Mouse (Mus musculus): ENCODE measurements at regions not wholly inside any gene's neighbourhood (a gene's known extent, or its start where the extent isn't known, plus 50 kb on each side); places are given as distances from the start of the nearest gene placed in this dataset.

DNA sequence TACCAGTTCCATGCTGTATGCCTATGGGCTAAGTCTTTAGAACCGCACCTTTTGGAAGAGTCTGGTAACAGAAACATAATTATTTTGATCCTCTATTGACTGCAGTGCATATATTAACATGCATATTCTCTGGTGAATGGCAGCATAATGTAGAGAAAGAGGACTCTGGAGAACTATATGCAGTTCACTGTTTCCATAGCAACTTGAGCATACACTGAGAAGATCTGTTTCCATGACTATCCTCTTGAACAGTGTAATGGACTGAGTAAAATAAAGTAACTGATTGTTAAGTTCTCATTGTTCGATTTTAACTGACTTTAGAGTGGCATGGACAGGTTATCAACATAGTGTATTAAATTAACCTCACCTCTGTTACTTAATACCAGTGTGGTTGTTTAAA, 147.6 kb upstream of the 2610001J05Rik start:
- Histone ChIP-seq H3K9ac (no peak overlapping the region), H3K9me3 (replicated peaks) (no peaks in the 10 kb centered on the region), H3K4me1 (no peaks in the 10 kb centered on the region), H3K4me3 (no peak overlapping the region), H3K4me2 (no peak overlapping the region), H3K27me3 (no peaks in the 10 kb centered on the region), H3K36me3 (ENCODE audit: poor library complexity, severe bottlenecking) (no peaks in the 10 kb centered on the region), H3K27ac (no peak overlapping the region)
- ATAC-seq: peak; percentile 95
- WGBS: 64% methylated on average over 2 of the region's 2 CpGs

DNA sequence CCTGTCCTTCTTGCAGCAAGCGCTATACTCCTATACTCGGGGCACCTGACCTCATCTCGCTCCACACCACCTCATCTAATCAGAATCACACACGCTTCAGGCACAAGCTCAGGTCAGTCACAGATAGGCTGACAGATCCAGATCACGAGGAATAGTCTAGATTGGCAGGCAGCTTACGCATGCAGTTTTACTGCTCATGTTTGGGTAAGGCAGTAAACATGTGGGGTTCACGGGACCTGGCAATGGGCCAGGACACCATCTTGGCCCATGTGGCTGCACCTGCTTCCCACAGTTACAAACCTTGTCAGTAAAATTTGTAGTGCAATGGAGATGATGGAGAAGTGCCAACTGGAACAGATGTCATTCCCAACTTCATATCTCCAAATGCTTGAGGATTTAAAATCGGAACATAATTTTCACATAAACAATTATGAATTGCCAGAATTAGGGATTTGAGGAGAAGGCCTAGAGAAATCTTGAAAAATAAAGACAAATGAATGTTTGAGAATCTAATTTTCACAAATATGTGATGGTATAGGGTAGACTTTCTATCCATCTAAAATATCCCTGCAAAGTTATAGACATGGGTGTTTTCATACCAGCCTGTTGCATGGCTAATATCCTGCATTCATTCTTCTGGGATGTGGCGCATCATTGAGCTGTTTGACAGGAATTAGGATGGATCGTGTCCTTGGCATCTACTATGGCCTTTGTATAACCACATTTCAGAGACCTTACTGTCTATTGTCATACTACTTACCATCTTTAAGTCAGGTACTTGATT, 111.5 kb upstream of the 2610001J05Rik start:
- 87% methylated on average over 10 of the region's 10 CpGs for WGBS
- Histone ChIP-seq H3K9me3 (replicated peaks) (peaks cover 18% of the 10 kb centered on the region), H3K4me2 (no peak overlapping the region), H3K4me3 (no peak overlapping the region), H3K36me3 (ENCODE audit: poor library complexity, severe bottlenecking) (no peaks in the 10 kb centered on the region), H3K9ac (no peak overlapping the region), H3K27ac (no peak overlapping the region), H3K27me3 (no peaks in the 10 kb centered on the region), H3K4me1 (no peaks in the 10 kb centered on the region)
- peak; percentile 91 for ATAC-seq

DNA sequence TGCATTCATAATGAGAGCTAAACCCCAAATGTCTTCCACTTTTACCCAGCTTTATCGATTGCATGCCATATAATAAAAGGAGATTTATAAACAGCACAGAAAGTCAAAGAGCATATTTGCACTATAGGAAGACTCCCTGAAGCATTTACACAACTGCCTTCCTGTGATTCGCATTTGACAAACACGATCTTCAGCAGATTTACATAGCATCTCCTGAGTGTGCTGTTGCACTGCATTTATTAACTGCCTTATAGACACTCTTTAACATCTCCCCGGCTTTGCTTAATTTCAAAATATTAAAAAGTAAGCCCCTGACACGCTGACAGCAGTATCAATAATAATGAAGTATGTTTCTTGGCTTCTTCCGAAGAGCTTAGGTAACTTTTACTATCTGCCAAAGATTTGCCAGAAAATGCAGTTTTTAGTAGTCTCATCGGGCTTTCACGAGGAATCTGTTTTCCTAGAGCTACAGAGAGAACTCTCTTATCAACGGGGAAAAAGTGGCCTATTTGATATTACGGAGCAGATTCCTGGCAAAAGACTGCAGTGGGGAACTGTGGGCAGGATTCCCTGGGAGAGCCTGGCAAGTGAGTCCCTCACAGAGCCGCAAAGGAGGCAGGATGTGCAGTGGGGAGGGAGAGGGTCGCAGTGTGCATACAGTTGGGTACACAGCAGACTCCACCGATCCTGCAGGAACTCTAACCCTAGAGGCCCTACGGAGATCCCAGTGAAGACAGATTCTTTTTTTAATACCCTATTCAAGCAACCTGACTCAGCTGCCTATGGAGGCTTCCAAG, 103.6 kb upstream of the 2610001J05Rik start:
- WGBS: 77% methylated on average over 14 of the region's 14 CpGs
- H3K4me3 ChIP-seq: no peak overlapping the region
- no peaks in the 10 kb centered on the region for H3K27me3 ChIP-seq
- no peak overlapping the region for H3K4me2 ChIP-seq
- no peak overlapping the region for H3K27ac ChIP-seq
- peaks cover 8% of the 10 kb centered on the region; the same call in 1 of the 2 replicates for H3K9me3 ChIP-seq (replicated peaks)
- H3K9ac ChIP-seq: no peak overlapping the region
- ATAC-seq: 0 out of 2 replicates have a peak, but pooled peaks have one; percentile 50
- no peaks in the 10 kb centered on the region for H3K36me3 ChIP-seq (ENCODE audit: poor library complexity, severe bottlenecking)
- no peaks in the 10 kb centered on the region for H3K4me1 ChIP-seq

DNA sequence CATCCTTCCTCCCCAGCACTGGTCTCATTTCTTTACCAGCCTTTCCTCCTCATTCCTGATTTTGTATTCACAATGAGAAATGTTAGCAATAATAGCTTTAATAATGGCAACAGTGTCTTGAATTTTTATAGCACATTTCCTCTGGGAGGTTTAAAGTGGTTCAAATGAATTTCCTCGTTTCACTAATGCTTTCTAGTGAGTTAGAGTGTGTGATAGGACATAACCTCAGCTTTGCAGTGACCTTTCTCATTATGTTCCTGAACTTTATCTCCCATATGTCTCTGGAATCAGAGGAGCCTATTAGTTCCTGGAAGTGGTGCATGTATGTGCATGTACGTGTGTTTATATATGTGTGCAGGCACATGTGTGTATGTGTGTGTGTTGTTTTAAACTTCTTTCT, 93.2 kb upstream of the 2610001J05Rik start:
- no peak overlapping the region for H3K9ac ChIP-seq
- H3K4me3 ChIP-seq: no peak overlapping the region
- WGBS: 60% methylated on average over 2 of the region's 2 CpGs
- no peak overlapping the region for H3K4me2 ChIP-seq
- no peak overlapping the region for H3K27ac ChIP-seq
- no peaks in the 10 kb centered on the region for H3K27me3 ChIP-seq
- no peak for ATAC-seq
- H3K36me3 ChIP-seq (ENCODE audit: poor library complexity, severe bottlenecking): no peaks in the 10 kb centered on the region
- no peaks in the 10 kb centered on the region; the same call in 1 of the 2 replicates for H3K9me3 ChIP-seq (replicated peaks)
- no peaks in the 10 kb centered on the region for H3K4me1 ChIP-seq

DNA sequence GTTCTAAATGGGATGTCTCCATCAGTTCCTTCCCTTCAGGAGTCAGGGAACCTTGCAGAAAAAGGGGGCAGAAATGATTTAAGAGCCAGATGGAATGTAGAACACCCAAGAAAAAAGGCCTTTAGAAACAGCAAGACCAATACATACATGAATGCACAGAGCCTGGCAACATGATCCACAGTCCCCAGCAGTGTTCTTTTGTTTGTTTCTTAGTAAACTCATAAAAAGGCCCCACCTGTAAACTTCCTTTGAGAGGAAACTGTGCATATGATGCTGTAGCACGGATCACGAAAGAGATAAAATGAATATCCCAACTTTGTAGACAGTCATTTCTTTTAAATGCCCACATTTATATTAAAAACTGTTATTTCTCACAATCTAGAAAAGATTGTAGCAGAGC, 92.7 kb upstream of the 2610001J05Rik start:
- no peak for ATAC-seq
- WGBS: 37% methylated on average over 2 of the region's 2 CpGs
- no peaks in the 10 kb centered on the region; the same call in 1 of the 2 replicates for H3K9me3 ChIP-seq (replicated peaks)

DNA sequence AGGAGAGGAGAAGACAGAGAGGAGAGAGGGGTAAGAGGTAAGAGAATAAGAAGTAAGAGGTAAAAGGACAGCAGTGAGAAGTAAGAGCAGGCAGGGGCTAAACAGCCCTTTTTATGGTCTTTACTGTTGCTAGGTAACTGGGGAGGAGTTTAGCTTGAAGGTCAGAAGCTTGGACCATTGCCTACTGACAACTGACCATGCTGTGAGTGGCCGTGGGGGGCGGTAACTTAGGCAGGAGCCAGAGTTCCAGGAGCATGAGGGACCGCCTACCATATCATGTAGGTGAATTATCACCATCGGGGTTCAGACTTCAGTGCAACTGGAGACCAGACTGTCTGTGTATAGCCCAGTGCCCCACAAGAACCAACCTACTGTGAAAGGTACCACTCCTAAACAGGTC, 78.3 kb upstream of the 2610001J05Rik start:
- Histone ChIP-seq H3K27me3 (no peaks in the 10 kb centered on the region), H3K27ac (no peak overlapping the region), H3K4me1 (no peaks in the 10 kb centered on the region), H3K4me2 (no peak overlapping the region), H3K36me3 (ENCODE audit: poor library complexity, severe bottlenecking) (no peaks in the 10 kb centered on the region), H3K9ac (no peak overlapping the region), H3K4me3 (no peak overlapping the region), H3K9me3 (replicated peaks) (no peaks in the 10 kb centered on the region)
- no peak for ATAC-seq
- WGBS: 86% methylated on average over 4 of the region's 4 CpGs

More for the DNA sequence above, 92.7 kb upstream of the 2610001J05Rik start:
- no peak overlapping the region for H3K4me3 ChIP-seq
- no peaks in the 10 kb centered on the region for H3K4me1 ChIP-seq
- no peak overlapping the region for H3K27ac ChIP-seq
- no peak overlapping the region for H3K9ac ChIP-seq
- no peaks in the 10 kb centered on the region for H3K27me3 ChIP-seq
- no peaks in the 10 kb centered on the region for H3K36me3 ChIP-seq (ENCODE audit: poor library complexity, severe bottlenecking)
- H3K4me2 ChIP-seq: no peak overlapping the region

DNA sequence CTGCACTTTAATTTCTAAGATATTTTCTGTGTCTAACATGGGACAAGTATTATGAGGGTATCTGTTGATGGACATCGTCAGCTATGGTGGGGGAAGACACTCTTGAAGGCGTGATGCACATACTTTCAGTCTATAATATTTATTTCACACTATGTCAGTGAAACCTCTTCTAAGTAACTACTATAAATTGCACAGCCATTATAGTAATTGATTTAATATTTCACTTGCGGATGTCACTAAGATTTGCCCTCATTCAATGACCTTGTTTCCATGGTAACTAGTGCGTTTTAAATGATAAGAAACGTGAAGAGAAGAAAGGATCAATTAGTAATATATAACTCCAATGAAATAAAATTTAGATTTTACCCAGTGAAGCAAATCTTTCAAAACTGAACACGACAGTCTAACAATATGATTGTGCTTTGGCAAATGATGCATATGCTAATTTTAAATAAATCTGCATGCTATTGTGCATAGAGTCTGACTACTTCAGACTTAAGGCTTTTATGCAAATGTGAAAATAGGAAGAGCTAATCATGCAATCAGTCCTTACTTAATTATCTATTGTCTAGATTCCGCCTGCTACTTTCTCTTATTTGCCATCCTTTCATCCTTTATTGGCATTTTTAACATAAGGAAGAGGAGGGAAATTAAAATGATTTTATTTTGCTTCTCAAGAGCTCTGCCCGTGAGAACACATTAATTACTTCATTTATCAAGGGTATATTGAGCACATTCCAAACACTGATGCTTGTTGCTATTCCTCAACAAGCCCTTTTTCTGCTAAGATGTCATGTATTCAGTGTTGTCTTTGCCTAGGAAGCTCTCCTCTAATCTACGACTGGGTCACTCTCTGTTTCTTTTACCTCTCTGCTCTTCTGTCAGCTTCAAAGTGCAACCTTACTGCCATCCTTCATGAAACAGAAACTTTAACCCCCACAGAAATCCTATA, 49.8 kb upstream of the 2610001J05Rik start:
- Histone ChIP-seq H3K9ac (no peak overlapping the region), H3K4me3 (no peak overlapping the region), H3K27me3 (no peaks in the 10 kb centered on the region), H3K4me1 (no peaks in the 10 kb centered on the region), H3K9me3 (replicated peaks) (no peaks in the 10 kb centered on the region), H3K36me3 (ENCODE audit: poor library complexity, severe bottlenecking) (no peaks in the 10 kb centered on the region), H3K27ac (peak overlapping the region; percentile 20; the same call in 1 of the 2 replicates), H3K4me2 (no peak overlapping the region)
- WGBS: 59% methylated on average over 9 of the region's 9 CpGs
- peak; percentile 88 for ATAC-seq
